Mouse (Mus musculus) thymus, adult 2 months (tissue): ENCODE data around the gene Abcc12. TPM values are rescaled to one million over a fixed set of nuclear protein-coding genes. Genes with fewer than 3 reads are reported as not detected.

Experiments used
- DNase-seq: peaks from one replicate; pipeline ENCODE4 v3.0.0; 2021
- H3K27ac ChIP-seq: fragments of 200-500 bp; 2 replicates; pipeline ENCODE4 v1.5.1; 2012; ENCODE audit warnings: low read length, control low read depth; ENCODE audit not compliant: control insufficient read depth, insufficient read depth
- H3K27me3 ChIP-seq: fragments of 200-500 bp; 2 replicates; pipeline ENCODE4 v1.6.1; 2012; ENCODE audit warnings: mild to moderate bottlenecking, low read length, moderate library complexity, mixed read lengths; ENCODE audit not compliant: control insufficient read depth, insufficient read depth
- H3K36me3 ChIP-seq: fragments of 200-500 bp; 2 replicates; pipeline ENCODE4 v1.6.1; 2012; ENCODE audit warnings: mild to moderate bottlenecking, low read length, moderate library complexity; ENCODE audit not compliant: control insufficient read depth, insufficient read depth
- H3K4me1 ChIP-seq: fragments of 200-500 bp; replicated peaks from 2 replicates; pipeline ENCODE4 v1.6.1; 2012; ENCODE audit warnings: low read length; ENCODE audit not compliant: control insufficient read depth, insufficient read depth
- H3K4me3 ChIP-seq: fragments of 200-500 bp; 2 replicates; pipeline ENCODE4 v1.5.1; 2012; ENCODE audit warnings: mild to moderate bottlenecking, low read length, control low read depth, moderate library complexity; ENCODE audit not compliant: control insufficient read depth, insufficient read depth
- CTCF ChIP-seq: fragments of 200-500 bp; IDR thresholded peaks from 2 replicates; pipeline ENCODE4 v1.5.1; 2012; ENCODE audit warnings: mild to moderate bottlenecking, control low read depth, low read length, moderate library complexity, borderline replicate concordance; ENCODE audit not compliant: control insufficient read depth, poor library complexity, insufficient read depth; ENCODE audit errors: extremely low read depth
- POLR2A ChIP-seq: fragments of 200-500 bp; IDR thresholded peaks from 2 replicates; pipeline ENCODE4 v1.6.1; 2012; ENCODE audit warnings: mild to moderate bottlenecking, low read length, control low read depth, moderate library complexity; ENCODE audit not compliant: control insufficient read depth, poor library complexity, insufficient read depth; ENCODE audit errors: extremely low read depth
- WGBS: fragments of 180-500 bp; shearing (Covaris S2); methylation state at CpG from one replicate; pipeline ENCODE4 v1.1.7; 2018; 5-methylcytosine and 5-hydroxymethylcytosine counted together
- polyA plus RNA-seq: library from polyadenylated mRNA; depleted of rRNA; stranded (reverse); fragments of >200 nt; gene quantifications from 2 replicates; pipeline ENCODE4 v1.2.3, GENCODE M21; 2012

Abcc12 gene
- polyA plus RNA-seq, 1 experiment = 0.13 TPM

DNA sequence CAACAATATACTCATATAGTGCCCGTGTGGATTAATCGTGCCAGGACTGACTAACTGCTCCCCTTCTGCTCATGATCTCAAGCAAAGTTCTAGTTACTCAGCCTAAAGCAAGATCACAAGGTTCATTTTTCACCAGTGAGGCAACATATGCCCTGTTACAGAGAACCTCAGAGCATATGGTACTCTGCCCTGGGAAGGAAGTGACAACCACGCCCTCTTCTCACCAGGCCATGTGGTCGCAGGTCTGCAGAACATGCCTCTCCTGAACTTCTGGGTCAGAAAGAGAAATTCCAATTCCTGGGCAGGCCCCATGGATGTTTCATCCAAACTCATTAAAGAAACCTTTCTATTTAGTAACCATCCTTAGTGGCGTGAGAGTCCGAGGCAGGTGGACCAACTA is 39.6 kb downstream of the Abcc12 start:
- 79% methylated on average over 6 of the region's 6 CpGs for WGBS
- no peak overlapping the region for H3K4me3 ChIP-seq
- no peak for TF ChIP-seq CTCF
- TF ChIP-seq POLR2A = no peak

GRCm38 (mm10) chr8:86540376-86540775 is 40.1 kb downstream of the Abcc12 start:
- no peak for DNase-seq
- Histone ChIP-seq H3K27ac (no peak overlapping the region), H3K4me3 (no peak overlapping the region), H3K36me3 (no peaks in the 10 kb centered on the region), H3K27me3 (no peaks in the 10 kb centered on the region), H3K4me1 (no peaks in the 10 kb centered on the region)
- WGBS = 97% methylated on average over 2 of the region's 2 CpGs
- no peak for TF ChIP-seq CTCF
- no peak for TF ChIP-seq POLR2A

More for the DNA sequence above, 39.6 kb downstream of the Abcc12 start:
- H3K27me3 ChIP-seq = no peaks in the 10 kb centered on the region
- no peaks in the 10 kb centered on the region for H3K36me3 ChIP-seq
- no peaks in the 10 kb centered on the region for H3K4me1 ChIP-seq
- no peak for DNase-seq
- H3K27ac ChIP-seq = no peak overlapping the region

- TF ChIP-seq POLR2A (no peak), CTCF (no peak)
- Histone ChIP-seq H3K36me3 (no peaks in the 10 kb centered on the region), H3K4me3 (no peak overlapping the region), H3K4me1 (no peaks in the 10 kb centered on the region), H3K27me3 (no peaks in the 10 kb centered on the region), H3K27ac (no peak overlapping the region)
- DNase-seq = no peak
- 75% methylated on average over 3 of the region's 3 CpGs for WGBS
Measured at GRCm38 (mm10) chr8:86536663-86536987, 43.9 kb downstream of the Abcc12 start.

GRCm38 (mm10) chr8:86535791-86536662 is 44.5 kb downstream of the Abcc12 start:
- DNase-seq = peak; percentile 21
- H3K27ac ChIP-seq = no peak overlapping the region
- H3K4me1 ChIP-seq = no peaks in the 10 kb centered on the region
- H3K36me3 ChIP-seq = no peaks in the 10 kb centered on the region
- H3K4me3 ChIP-seq = no peak overlapping the region
- TF ChIP-seq CTCF = no peak
- no peak for TF ChIP-seq POLR2A
- WGBS = 68% methylated on average over 11 of the region's 11 CpGs
- no peaks in the 10 kb centered on the region for H3K27me3 ChIP-seq

DNA sequence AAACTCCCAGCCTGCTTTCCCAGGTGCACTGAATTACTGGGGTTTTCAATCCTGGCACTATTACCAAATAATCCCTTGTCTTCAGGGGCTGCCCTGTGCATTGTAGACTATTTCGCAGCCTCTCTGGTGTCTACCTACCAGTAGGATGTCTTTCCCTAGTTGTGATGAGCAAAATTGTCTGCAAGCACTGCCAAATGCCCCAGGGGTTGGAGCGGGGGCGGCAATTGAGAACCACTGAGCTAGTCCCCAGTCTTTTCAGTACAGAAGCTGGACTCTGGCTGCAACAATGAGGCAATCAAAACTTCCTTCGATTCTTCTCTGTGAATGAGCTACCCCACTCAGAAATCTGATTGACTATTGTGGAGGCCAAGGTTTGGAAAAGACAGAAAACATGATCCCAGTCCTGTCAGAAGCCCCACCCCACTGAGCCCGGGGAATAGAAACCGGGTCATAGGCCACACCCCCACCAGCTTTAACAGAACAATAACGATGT is 45.4 kb downstream of the Abcc12 start:
- WGBS = 54% methylated on average over 7 of the region's 7 CpGs
- H3K27ac ChIP-seq = no peak overlapping the region
- no peaks in the 10 kb centered on the region for H3K27me3 ChIP-seq
- H3K36me3 ChIP-seq = no peaks in the 10 kb centered on the region
- H3K4me1 ChIP-seq = no peaks in the 10 kb centered on the region
- no peak for DNase-seq
- no peak overlapping the region for H3K4me3 ChIP-seq
- TF ChIP-seq POLR2A (no peak), CTCF (no peak)

DNA sequence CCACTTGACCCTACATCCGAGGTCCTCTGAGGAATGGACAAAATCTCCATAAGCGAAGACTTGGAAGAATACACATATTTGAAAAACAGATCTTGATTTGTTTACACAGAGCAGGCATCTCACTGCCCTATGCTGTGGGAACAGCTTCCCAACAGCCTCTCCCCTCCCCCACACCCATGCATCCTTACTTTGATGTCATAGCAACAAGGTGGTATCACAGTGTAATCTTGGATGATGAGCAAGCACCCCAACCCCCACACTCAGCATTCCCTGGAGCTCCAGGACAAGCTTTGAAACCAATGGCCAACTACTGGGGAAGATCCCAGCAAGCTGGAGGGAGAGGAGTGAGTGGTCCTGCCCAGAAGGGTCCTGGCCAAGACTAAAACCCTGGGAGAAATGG is 50.8 kb downstream of the Abcc12 start:
- Histone ChIP-seq H3K27me3 (no peaks in the 10 kb centered on the region), H3K36me3 (no peaks in the 10 kb centered on the region), H3K4me1 (no peaks in the 10 kb centered on the region), H3K27ac (no peak overlapping the region), H3K4me3 (no peak overlapping the region)
- TF ChIP-seq CTCF (no peak), POLR2A (no peak)
- WGBS = 83% methylated on average over 2 of the region's 2 CpGs
- DNase-seq = no peak
